Mouse (Mus musculus) ES-E14 (cell line): Measurements from ENCODE around the gene Adh7.

Experiments
- CHD2 ChIP-seq: IDR thresholded peaks from 2 replicates; pipeline ENCODE4 v1.6.1; 2014; ENCODE audit warnings: mild to moderate bottlenecking, low read depth, low read length, inconsistent platforms
- ZC3H11A ChIP-seq: IDR thresholded peaks from 2 replicates; pipeline ENCODE4 v1.6.1; 2012; ENCODE audit warnings: low read depth, mild to moderate bottlenecking, inconsistent platforms, low read length, borderline replicate concordance

DNA sequence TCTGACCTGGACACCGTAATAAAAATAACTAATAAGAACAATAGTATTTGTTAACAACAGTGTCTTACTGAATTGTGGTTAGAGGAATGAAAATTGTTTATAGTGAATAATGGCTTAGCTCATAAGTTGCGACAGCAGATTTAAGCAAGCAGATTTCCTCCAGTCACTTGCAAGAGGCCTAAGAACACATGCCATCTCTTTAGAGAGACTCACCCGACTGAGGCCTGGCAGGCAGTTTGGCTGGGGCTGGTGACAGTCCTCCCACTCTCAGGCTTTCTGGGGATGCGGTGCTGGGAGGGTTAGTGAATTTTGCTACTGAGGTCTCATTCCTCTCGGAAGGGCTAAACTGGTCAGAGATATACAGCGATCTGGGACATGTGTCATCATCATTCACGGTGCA, 34.2 kb upstream of the Adh7 start:
- TF ChIP-seq CHD2 (no peak), ZC3H11A (no peak)
